Comparison of ENCODE assay signal across 14 mouse cellular contexts in the genomic region with DNA sequence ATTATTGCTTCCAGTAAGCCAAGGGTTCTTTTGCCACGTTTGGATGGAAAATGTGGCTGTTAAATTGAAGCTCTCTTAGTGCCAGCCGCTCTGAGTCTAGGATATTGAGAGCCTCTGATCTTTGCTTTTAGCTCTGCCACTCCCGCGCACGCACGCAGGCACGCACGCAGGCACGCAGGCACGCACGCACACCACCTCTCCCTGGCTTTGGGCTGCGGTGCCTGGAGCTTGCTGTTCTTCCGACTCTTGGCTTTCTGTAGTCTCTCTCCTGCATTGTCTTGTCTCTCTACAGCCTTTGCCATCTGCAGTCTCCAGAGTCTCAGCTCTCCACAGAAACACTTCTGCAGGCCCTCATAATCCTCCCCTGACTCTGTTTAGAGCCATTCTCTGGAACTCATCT.
DNase-seq lines count a peak whose midpoint lies in the region; ATAC-seq lines count a peak whose summit lies in the region.
"Had no signal": no experiment of that assay in that cellular context is flagged by ENCODE, and none has a peak within 500 bp of the region (broad histone marks: within the 10 kb centered on the region; RNA-seq: fewer than 3 reads in every experiment).

No protein-coding gene starts in this region.

- H3K27ac ChIP-seq in kidney, embryonic 16.5 days (ENCODE audit: low read length), result no peak overlapping the region
- H3K27ac ChIP-seq in limb, embryonic 15.5 days, result no peak overlapping the region
- H3K27ac ChIP-seq: embryonic facial prominence, embryonic 13.5 days; liver, embryonic 15.5 days had no signal

- no peaks in the 10 kb centered on the region for H3K9me3 ChIP-seq in kidney, embryonic 16.5 days (ENCODE audit: low read length)
- no peaks in the 10 kb centered on the region for H3K9me3 ChIP-seq in limb, embryonic 15.5 days
- H3K9me3 ChIP-seq: embryonic facial prominence, embryonic 13.5 days; liver, embryonic 15.5 days had no signal

- H3K36me3 ChIP-seq in kidney, embryonic 16.5 days (ENCODE audit: insufficient read depth, low read length), result no peaks in the 10 kb centered on the region
- no peaks in the 10 kb centered on the region for H3K36me3 ChIP-seq in limb, embryonic 15.5 days
- H3K36me3 ChIP-seq: embryonic facial prominence, embryonic 13.5 days; liver, embryonic 15.5 days had no signal

- H3K4me2 ChIP-seq in kidney, embryonic 16.5 days (replicated peaks; ENCODE audit: low read depth, low read length), result peak overlapping the region; percentile 19
- peak overlapping the region; percentile 33 for H3K4me2 ChIP-seq in limb, embryonic 15.5 days
- H3K4me2 ChIP-seq: embryonic facial prominence, embryonic 13.5 days; liver, embryonic 15.5 days had no signal

- H3K27me3 ChIP-seq in kidney, embryonic 16.5 days (ENCODE audit: insufficient read depth, low read length), result no peaks in the 10 kb centered on the region
- no peaks in the 10 kb centered on the region for H3K27me3 ChIP-seq in limb, embryonic 15.5 days
- H3K27me3 ChIP-seq: embryonic facial prominence, embryonic 13.5 days; liver, embryonic 15.5 days had no signal

- H3K9ac ChIP-seq in kidney, embryonic 16.5 days (replicated peaks; ENCODE audit: low read length), result no peak overlapping the region
- H3K9ac ChIP-seq in limb, embryonic 15.5 days, result no peak overlapping the region
- H3K9ac ChIP-seq: embryonic facial prominence, embryonic 13.5 days; liver, embryonic 15.5 days had no signal

- DNase-seq in adrenal gland, postnatal 14 days, result peak; percentile 19
- DNase-seq in adrenal gland, adult (ENCODE audit: inconsistent age in 2 of 2, low spot score in 1 of 2), result no peak
- DNase-seq in kidney, postnatal 10 days, result no peak
- DNase-seq in ZHBTc4 (ENCODE audit: low read depth, low spot score), result peak; percentile 57
- DNase-seq in gastrocnemius, postnatal 25 days, result no peak
- DNase-seq in kidney, adult 11 months, result no peak
- DNase-seq: adrenal gland, postnatal 10 days; cerebellum, adult 11-12 months; heart, postnatal 36 days; thymus, postnatal 25 days had no signal

- no peak for ATAC-seq in kidney, embryonic 16.5 days (ENCODE audit: low FRiP score, low TSS enrichment)
- ATAC-seq in limb, embryonic 15.5 days (ENCODE audit: insufficient number of reproducible peaks, low FRiP score, low TSS enrichment, low read depth), result no peak

- H3K4me1 ChIP-seq in kidney, embryonic 16.5 days (ENCODE audit: insufficient read depth, low read length), result no peaks in the 10 kb centered on the region
- H3K4me1 ChIP-seq in limb, embryonic 15.5 days, result peaks cover 3% of the 10 kb centered on the region; the same call in 1 of the 2 replicates
- H3K4me1 ChIP-seq: liver, embryonic 15.5 days had no signal

- 56% methylated on average over 13 of the region's 13 CpGs for WGBS in kidney, embryonic 16.5 days
- WGBS in limb, embryonic 15.5 days, result 43% methylated on average over 13 of the region's 13 CpGs

- H3K4me3 ChIP-seq in kidney, embryonic 16.5 days (ENCODE audit: low read length), result no peak overlapping the region
- H3K4me3 ChIP-seq in limb, embryonic 15.5 days, result 0 out of 2 replicates have a peak overlapping the region, but pooled peaks have one; percentile 5
- H3K4me3 ChIP-seq: embryonic facial prominence, embryonic 13.5 days; liver, embryonic 15.5 days had no signal

Comparison
In these comparisons a context has a peak if more than half of its experiments do, and no peak if none do; other contexts are left out.
1. DNase-seq: peak in adrenal gland, postnatal 14 days (single experiment) and ZHBTc4 (single experiment); none in adrenal gland, adult (0 of 2), kidney, postnatal 10 days (single experiment), gastrocnemius, postnatal 25 days (single experiment) and kidney, adult 11 months (single experiment).